Mouse (Mus musculus): ENCODE measurements around the gene Rcc1. TPM values are rescaled to one million over a fixed set of nuclear protein-coding genes. Genes with fewer than 3 reads are reported as not detected.

Gene Rcc1
- polyA plus RNA-seq, 2 experiments = 21.5 to 27.2 TPM

DNA sequence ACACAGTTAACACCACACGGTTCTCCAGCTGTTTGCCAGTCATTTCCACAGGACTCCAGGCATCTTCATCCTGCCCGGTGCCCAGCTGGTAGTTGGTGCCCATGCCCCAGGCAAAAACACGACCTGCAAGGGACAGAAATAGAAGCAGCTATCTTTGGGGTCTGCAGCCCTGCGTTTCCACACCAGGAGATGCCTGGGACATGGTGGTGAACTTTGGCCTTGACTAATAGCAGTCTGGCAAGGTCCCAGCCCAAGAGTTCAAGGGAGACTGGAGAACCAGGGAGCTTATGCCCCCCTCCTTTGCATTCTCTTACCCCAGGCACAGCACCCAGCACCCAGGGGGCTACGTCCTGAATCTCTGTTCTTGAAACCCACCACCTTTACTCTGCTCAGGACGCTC, 20.5 kb downstream of the Rcc1 start:
- H3K9me3 ChIP-seq (ENCODE audit: control insufficient read depth, low read length) = no peaks in the 10 kb centered on the region
- no peaks in the 10 kb centered on the region for H3K27me3 ChIP-seq (ENCODE audit: control insufficient read depth, insufficient read depth, low read length)
- H3K4me2 ChIP-seq (ENCODE audit: low read depth) = no peak overlapping the region
- WGBS (ENCODE audit: insufficient replicate concordance) = 77% methylated on average over 6 of the region's 6 CpGs
- no peak overlapping the region for H3K27ac ChIP-seq
- ATAC-seq (ENCODE audit: insufficient read depth) (no peak), DNase-seq (ENCODE audit: low read depth in 3 of 3, low spot score in 3 of 3) (no peak)
- no peak overlapping the region for H3K4me3 ChIP-seq (ENCODE audit: insufficient read depth in 1 of 2, low read depth in 2 of 2, low read length in 2 of 2)
- TF ChIP-seq EP300 (IDR thresholded peaks at IDR 0.05; ENCODE audit: low read depth) = no peak
- no peak for TF ChIP-seq CTCF (IDR thresholded peaks at IDR 0.05; ENCODE audit: low read depth)
- peaks cover 9 to 12% of the 10 kb centered on the region in 2 experiments for H3K4me1 ChIP-seq (replicated peaks; ENCODE audit: control insufficient read depth in 2 of 2, insufficient read depth in 2 of 2, low read length in 1 of 2)
- no peak overlapping the region for H3K9ac ChIP-seq (replicated peaks)
- H3K36me3 ChIP-seq (replicated peaks; ENCODE audit: control insufficient read depth, insufficient read depth, low read depth) = peaks cover 60% of the 10 kb centered on the region

DNA sequence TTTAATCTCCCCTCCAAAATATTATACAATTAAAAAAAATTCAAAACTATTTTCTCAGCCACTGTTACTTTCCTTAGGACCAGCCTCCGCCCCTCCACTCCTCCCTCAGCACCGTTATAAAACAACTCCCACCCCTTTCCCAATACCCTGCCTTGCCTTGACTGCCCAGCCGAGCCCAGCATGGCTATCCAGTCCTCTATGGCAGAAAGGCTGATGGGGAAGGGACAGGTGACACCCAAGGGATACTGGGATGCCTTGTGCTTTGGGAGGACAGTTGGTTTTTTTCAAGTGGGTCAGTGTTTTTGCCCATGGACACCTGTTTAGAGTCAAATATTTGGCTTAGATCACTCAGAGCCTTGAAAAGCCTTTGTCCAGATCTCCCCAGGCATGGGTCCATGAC, 21.4 kb downstream of the Rcc1 start:
- H3K9ac ChIP-seq (replicated peaks) = no peak overlapping the region
- 72% methylated on average over 3 of the region's 3 CpGs for WGBS (ENCODE audit: insufficient replicate concordance)
- H3K4me2 ChIP-seq (ENCODE audit: low read depth) = no peak overlapping the region
- H3K27ac ChIP-seq = no peak overlapping the region
- peaks cover 9 to 12% of the 10 kb centered on the region in 2 experiments for H3K4me1 ChIP-seq (replicated peaks; ENCODE audit: control insufficient read depth in 2 of 2, insufficient read depth in 2 of 2, low read length in 1 of 2)
- TF ChIP-seq EP300 (IDR thresholded peaks at IDR 0.05; ENCODE audit: low read depth) = no peak
- H3K4me3 ChIP-seq (ENCODE audit: insufficient read depth in 1 of 2, low read depth in 2 of 2, low read length in 2 of 2) = no peak overlapping the region
- ATAC-seq (ENCODE audit: insufficient read depth) (no peak), DNase-seq (ENCODE audit: low read depth in 3 of 3, low spot score in 3 of 3) (no peak)
- no peaks in the 10 kb centered on the region for H3K9me3 ChIP-seq (ENCODE audit: control insufficient read depth, low read length)
- no peaks in the 10 kb centered on the region for H3K27me3 ChIP-seq (ENCODE audit: control insufficient read depth, insufficient read depth, low read length)
- peaks cover 50% of the 10 kb centered on the region for H3K36me3 ChIP-seq (replicated peaks; ENCODE audit: control insufficient read depth, insufficient read depth, low read depth)

DNA sequence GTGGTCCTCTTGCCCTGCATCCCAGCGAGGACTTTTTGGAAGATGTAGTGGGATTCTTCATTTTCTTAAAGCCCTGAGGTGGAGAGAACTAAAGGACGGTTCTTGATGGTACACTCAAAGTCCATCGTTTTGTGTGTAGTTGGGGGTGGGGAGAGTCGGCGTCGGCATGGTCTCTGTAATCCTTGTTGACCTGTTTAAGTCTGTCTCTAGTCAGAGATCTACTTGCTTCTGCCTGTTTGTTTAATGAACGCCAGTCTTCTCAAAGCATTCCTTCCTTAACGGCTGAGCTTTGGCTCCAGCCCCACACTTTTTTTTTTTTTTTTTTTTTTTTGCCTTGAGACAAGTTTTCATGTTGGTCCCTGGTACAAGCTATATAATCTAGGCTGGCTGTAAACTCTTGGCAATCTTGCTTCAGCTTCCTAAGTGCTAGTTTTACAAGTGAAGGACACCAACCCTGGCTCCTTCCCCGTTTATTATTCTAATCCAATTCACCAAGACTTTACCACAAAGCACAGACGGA, 23.5 kb downstream of the Rcc1 start:
- WGBS (ENCODE audit: insufficient replicate concordance) = 18% methylated on average over 10 of the region's 10 CpGs
- DNase-seq (ENCODE audit: low read depth in 3 of 3, low spot score in 3 of 3) (no peak), ATAC-seq (ENCODE audit: insufficient read depth) (peak; percentile 17; the same call in 1 of the 2 replicates)
- peaks cover 32% of the 10 kb centered on the region for H3K36me3 ChIP-seq (replicated peaks; ENCODE audit: control insufficient read depth, insufficient read depth, low read depth)
- H3K27me3 ChIP-seq (ENCODE audit: control insufficient read depth, insufficient read depth, low read length) = no peaks in the 10 kb centered on the region
- H3K4me2 ChIP-seq (ENCODE audit: low read depth) = peak overlapping the region; percentile 87
- peak overlapping the region; percentile 68 for H3K9ac ChIP-seq (replicated peaks)
- no peaks in the 10 kb centered on the region for H3K9me3 ChIP-seq (ENCODE audit: control insufficient read depth, low read length)
- TF ChIP-seq EP300 (IDR thresholded peaks at IDR 0.05; ENCODE audit: low read depth) (no peak), CTCF (IDR thresholded peaks at IDR 0.05; ENCODE audit: low read depth) (no peak)
- peak overlapping the region; percentile 58 to 70 for H3K4me3 ChIP-seq (ENCODE audit: insufficient read depth in 1 of 2, low read depth in 2 of 2, low read length in 2 of 2)
- peak overlapping the region; percentile 12; the same call in 1 of the 2 replicates for H3K27ac ChIP-seq
- peaks cover 9 to 12% of the 10 kb centered on the region in 2 experiments for H3K4me1 ChIP-seq (replicated peaks; ENCODE audit: control insufficient read depth in 2 of 2, insufficient read depth in 2 of 2, low read length in 1 of 2)

DNA sequence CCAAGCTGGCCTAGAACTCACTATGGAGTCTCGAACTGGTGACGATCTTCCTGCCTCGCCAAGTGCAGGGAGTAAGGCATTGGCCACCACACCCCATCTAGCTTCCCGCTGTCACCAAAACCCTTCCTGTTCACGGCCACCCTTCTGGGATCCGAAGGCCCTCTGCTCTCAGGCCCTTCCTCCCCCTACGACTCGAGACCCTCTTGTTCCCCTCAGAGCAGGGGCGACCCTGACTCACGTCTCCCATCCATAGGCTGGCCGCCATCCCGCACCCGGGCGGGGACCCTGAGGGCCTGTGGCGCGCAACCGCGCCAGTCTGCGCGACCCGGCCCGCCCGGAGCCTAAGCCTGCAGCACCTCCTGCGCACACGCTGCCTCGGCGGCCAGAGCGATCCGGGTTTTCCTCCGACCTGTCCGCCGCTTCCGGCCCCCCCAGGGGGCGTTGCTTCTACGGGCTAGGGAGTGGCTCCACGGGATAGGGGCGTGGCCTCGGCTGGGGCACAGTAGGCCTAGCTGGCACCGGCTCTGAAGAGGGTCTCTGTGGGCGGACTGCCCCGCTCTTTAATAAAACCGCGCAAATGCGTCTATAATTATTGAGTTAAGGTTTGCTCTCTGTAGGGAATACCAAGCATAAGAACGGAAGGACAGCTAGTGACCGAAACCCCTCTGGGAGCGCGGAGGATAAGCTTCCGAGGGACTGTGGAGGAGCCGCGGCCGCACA, 24.1 kb downstream of the Rcc1 start, which contains the start of gene Trnau1ap:
Gene Trnau1ap, minus strand, starts transcription at position 424 of the 720 bp plus-strand sequence.
- H3K27ac ChIP-seq = peak within 1 kb of the TSS; percentile 73
- no peaks in the 10 kb centered on the region for H3K27me3 ChIP-seq (ENCODE audit: control insufficient read depth, insufficient read depth, low read length)
- H3K36me3 ChIP-seq (replicated peaks; ENCODE audit: control insufficient read depth, insufficient read depth, low read depth) = peaks cover 27% of the 10 kb centered on the region
- DNase-seq (ENCODE audit: low read depth in 3 of 3, low spot score in 3 of 3) (peak; percentile 85 to 89 (median 86)), ATAC-seq (ENCODE audit: insufficient read depth) (peak; percentile 94)
- TF ChIP-seq CTCF (IDR thresholded peaks at IDR 0.05; ENCODE audit: low read depth) (peak; percentile 47), EP300 (IDR thresholded peaks at IDR 0.05; ENCODE audit: low read depth) (no peak; the same call in 1 of the 2 replicates)
- WGBS (ENCODE audit: insufficient replicate concordance) = 1% methylated on average over 52 of the region's 52 CpGs
- H3K4me2 ChIP-seq (ENCODE audit: low read depth) = peak within 1 kb of the TSS; percentile 87
- H3K4me3 ChIP-seq (ENCODE audit: insufficient read depth in 1 of 2, low read depth in 2 of 2, low read length in 2 of 2) = peak within 1 kb of the TSS; percentile 58 to 70
- H3K4me1 ChIP-seq (replicated peaks; ENCODE audit: control insufficient read depth in 2 of 2, insufficient read depth in 2 of 2, low read length in 1 of 2) = peaks cover 9 to 12% of the 10 kb centered on the region in 2 experiments
- H3K9me3 ChIP-seq (ENCODE audit: control insufficient read depth, low read length) = no peaks in the 10 kb centered on the region
- H3K9ac ChIP-seq (replicated peaks) = peak within 1 kb of the TSS; percentile 83

DNA sequence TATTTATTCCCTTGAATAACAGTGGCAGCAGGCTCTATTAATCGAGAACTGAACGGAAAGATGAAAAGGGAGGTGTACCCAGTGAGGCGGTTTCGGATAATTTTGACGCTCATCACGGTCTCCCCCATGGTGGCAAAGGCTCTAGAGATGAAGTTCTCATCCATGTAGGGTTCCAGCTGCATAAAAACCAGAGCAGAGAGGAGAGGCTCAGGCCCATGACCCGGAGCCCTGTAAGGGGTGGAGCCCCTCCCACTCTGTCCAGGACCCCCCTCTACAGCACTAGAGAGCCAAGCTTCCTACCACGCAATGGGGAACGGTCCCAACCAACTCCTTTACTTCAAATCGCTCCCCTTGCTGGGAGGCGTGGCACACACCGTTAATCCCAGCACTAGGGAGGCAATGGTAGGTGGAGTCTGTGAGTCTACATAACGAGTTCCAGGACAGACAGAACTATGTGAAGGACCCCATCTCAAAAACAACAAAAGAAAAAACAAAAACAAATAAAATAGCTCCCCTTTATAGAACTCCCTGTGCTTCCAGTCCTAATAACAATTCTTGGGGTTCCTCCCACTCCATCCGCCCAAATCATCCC, 24.9 kb downstream of the Rcc1 start:
- DNase-seq (ENCODE audit: low read depth in 3 of 3, low spot score in 3 of 3) = no peak
- WGBS (ENCODE audit: insufficient replicate concordance) = 49% methylated on average over 14 of the region's 14 CpGs
- Histone ChIP-seq H3K4me3 (ENCODE audit: insufficient read depth in 1 of 2, low read depth in 2 of 2, low read length in 2 of 2) (peak overlapping the region; percentile 58 to 70), H3K27me3 (ENCODE audit: control insufficient read depth, insufficient read depth, low read length) (no peaks in the 10 kb centered on the region), H3K4me1 (replicated peaks; ENCODE audit: control insufficient read depth in 2 of 2, insufficient read depth in 2 of 2, low read length in 1 of 2) (peaks cover 9 to 12% of the 10 kb centered on the region in 2 experiments), H3K4me2 (ENCODE audit: low read depth) (peak overlapping the region; percentile 87), H3K9me3 (ENCODE audit: control insufficient read depth, low read length) (no peaks in the 10 kb centered on the region), H3K9ac (replicated peaks) (peak overlapping the region; percentile 83), H3K27ac (peak overlapping the region; percentile 73), H3K36me3 (replicated peaks; ENCODE audit: control insufficient read depth, insufficient read depth, low read depth) (peaks cover 19% of the 10 kb centered on the region)
- ATAC-seq (ENCODE audit: insufficient read depth) = no peak
- TF ChIP-seq CTCF (IDR thresholded peaks at IDR 0.05; ENCODE audit: low read depth) = no peak
- TF ChIP-seq EP300 (IDR thresholded peaks at IDR 0.05; ENCODE audit: low read depth) = no peak
